Mouse (Mus musculus): Measurements from ENCODE around the gene Wt1. TPM values are rescaled to one million over a fixed set of nuclear protein-coding genes. Genes with fewer than 3 reads are reported as not detected.
A peak's percentile ranks its signal among the peaks of the same experiment; 100 is the strongest.

Wt1 gene
- 2.6 and 4.5 TPM in 2 replicates for polyA plus RNA-seq (2015; fragmentation: Nextera tagmentation; extraction: Ambion mirVana)

DNA sequence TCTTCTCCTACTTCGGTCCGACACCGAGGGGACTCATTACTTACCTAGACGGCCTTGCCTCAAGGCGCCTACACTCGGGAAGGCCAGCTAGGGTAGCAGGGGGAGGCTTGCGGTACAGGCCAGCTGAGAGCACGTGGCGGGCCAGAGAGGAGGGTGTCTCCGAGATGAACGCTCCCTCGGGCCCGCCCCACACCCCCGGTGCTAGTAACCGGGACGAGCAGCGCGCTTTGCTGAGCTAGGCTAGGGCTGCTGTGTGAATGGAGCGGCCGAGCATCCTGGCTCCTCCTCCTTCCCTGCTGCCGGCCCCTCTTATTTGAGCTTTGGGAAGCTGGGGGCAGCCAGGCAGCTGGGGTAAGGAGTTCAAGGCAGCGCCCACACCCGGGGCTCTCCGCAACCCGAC is at the start of gene Wt1:
Gene Wt1, plus strand, starts transcription at position 251 of the 400 bp plus-strand sequence.
- WGBS, result 0% methylated on average over 25 of the region's 25 CpGs
- no peaks in the 10 kb centered on the region for H3K9me3 ChIP-seq (replicated peaks)
- H3K4me3 ChIP-seq (replicated peaks), result peak within 1 kb of the TSS; percentile 27
- H3K4me2 ChIP-seq, result peak within 1 kb of the TSS; percentile 40
- 0 out of 2 replicates have a peak, but pooled peaks have one; percentile 9 for ATAC-seq (ENCODE audit: low FRiP score)
- no peak within 1 kb of the TSS for H3K27ac ChIP-seq (replicated peaks)
- H3K9ac ChIP-seq (replicated peaks), result no peak within 1 kb of the TSS
- no peaks in the 10 kb centered on the region for H3K36me3 ChIP-seq
- H3K27me3 ChIP-seq (replicated peaks), result peaks cover 91% of the 10 kb centered on the region
- H3K4me1 ChIP-seq, result peaks cover 24% of the 10 kb centered on the region

DNA sequence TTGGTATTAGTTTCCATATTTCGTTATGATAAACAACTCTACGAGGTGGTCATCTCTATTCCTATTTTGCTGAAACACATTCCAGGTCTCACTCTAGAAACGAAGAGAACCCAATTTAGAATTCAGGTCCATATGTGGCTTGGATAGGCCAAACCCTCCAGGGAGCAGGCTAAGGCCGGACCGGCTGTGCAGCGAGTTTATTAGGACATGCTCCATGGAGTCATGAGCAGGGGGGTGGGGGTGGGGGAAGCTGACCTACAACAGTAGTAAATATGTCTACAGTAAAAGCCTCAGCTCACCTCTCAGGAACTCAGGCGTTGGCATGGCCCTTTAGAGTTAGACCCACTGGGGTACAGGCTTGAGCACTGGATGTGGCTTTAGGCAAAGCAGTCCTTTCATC is 49.2 kb upstream of the Wt1 start:
- Histone ChIP-seq H3K27ac (replicated peaks) (no peak overlapping the region), H3K9ac (replicated peaks) (no peak overlapping the region), H3K4me1 (no peaks in the 10 kb centered on the region), H3K4me2 (no peak overlapping the region), H3K9me3 (replicated peaks) (no peaks in the 10 kb centered on the region), H3K27me3 (replicated peaks) (0 out of 2 replicates have a peak, but pooled peaks cover 2% of the 10 kb centered on the region), H3K4me3 (replicated peaks) (no peak overlapping the region), H3K36me3 (no peaks in the 10 kb centered on the region)
- no peak for ATAC-seq (ENCODE audit: low FRiP score)
- WGBS, result 73% methylated on average over 7 of the region's 7 CpGs

DNA sequence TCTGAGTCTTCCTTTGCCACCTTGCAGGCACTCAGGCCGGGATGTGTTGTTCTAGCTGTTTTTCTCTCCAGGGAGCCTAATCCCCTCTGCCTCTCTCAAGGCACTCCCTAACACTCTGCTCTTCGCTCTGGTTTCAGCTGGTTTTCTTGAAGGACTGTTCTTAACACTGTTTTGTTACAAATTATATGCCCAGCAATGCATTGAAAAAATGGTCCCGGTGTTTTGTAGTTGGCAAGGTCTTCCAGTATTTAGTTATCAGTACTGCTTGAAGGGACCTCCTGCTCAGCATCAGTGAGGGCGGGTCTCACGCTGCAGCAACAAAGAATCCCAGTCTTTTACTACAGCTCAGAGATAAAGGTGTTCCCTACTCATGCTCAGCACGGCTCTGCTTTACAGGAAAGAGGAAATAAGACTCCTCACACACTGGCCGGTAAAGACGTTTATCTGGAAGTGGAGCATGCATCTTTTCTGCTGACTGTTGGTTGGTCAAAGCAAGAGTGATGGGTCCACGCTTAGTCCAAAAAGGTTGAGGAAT is 44.0 kb upstream of the Wt1 start:
- H3K4me3 ChIP-seq (replicated peaks), result no peak overlapping the region
- WGBS, result 35% methylated on average over 9 of the region's 9 CpGs
- ATAC-seq (ENCODE audit: low FRiP score), result no peak
- no peak overlapping the region for H3K9ac ChIP-seq (replicated peaks)
- H3K4me2 ChIP-seq, result no peak overlapping the region
- no peak overlapping the region for H3K27ac ChIP-seq (replicated peaks)
- H3K9me3 ChIP-seq (replicated peaks), result no peaks in the 10 kb centered on the region
- no peaks in the 10 kb centered on the region for H3K36me3 ChIP-seq
- 0 out of 2 replicates have a peak, but pooled peaks cover 2% of the 10 kb centered on the region for H3K27me3 ChIP-seq (replicated peaks)
- no peaks in the 10 kb centered on the region for H3K4me1 ChIP-seq

DNA sequence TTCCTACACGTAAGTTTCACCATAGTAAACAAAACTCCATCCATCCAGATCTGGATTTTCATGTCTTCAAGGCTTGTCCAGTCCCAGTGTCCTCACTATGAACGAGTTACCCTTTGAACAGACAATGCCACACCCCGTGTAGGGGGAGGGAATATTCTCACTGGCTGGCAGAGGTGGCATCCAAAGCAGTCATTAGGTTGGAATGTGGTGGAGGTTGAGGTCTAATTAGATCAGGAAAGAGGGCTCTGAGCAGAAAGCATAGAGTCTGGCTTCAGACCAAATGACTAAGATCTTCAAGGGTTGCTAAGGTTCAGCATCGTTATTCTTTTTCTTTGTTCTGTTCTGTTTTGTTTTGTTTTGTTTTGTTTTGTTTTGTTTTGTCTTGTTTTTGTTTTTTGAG is 42.3 kb upstream of the Wt1 start:
- Histone ChIP-seq H3K27me3 (replicated peaks) (0 out of 2 replicates have a peak, but pooled peaks cover 2% of the 10 kb centered on the region), H3K36me3 (no peaks in the 10 kb centered on the region), H3K27ac (replicated peaks) (no peak overlapping the region), H3K4me1 (peaks cover 7% of the 10 kb centered on the region), H3K4me3 (replicated peaks) (no peak overlapping the region), H3K4me2 (no peak overlapping the region), H3K9ac (replicated peaks) (no peak overlapping the region), H3K9me3 (replicated peaks) (no peaks in the 10 kb centered on the region)
- 80% methylated on average over 4 of the region's 4 CpGs for WGBS
- no peak for ATAC-seq (ENCODE audit: low FRiP score)

DNA sequence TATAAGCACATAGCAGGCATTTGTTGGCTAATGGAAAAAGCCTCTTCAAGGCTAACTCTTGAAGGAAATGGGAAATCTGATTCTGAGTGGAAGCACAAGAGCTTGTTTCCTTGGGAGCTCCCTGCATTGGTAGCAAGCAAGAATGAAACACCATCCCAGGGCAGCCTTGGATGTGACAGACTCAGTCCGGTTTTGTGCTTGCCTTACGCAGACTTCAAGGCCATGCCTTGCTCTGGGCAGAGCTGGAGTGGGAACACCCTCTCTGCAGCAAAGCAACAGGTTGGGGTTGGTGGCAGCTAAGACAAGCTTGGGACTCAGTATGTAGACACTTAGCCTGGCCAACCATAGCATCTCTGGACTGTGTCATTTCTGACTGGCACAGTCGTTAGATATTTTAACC is 40.2 kb upstream of the Wt1 start:
- no peak overlapping the region for H3K4me3 ChIP-seq (replicated peaks)
- 97% methylated on average over 3 of the region's 3 CpGs for WGBS
- H3K4me1 ChIP-seq, result peaks cover 25% of the 10 kb centered on the region
- no peak for ATAC-seq (ENCODE audit: low FRiP score)
- no peaks in the 10 kb centered on the region for H3K36me3 ChIP-seq
- H3K27ac ChIP-seq (replicated peaks), result no peak overlapping the region
- H3K9ac ChIP-seq (replicated peaks), result no peak overlapping the region
- H3K27me3 ChIP-seq (replicated peaks), result 0 out of 2 replicates have a peak, but pooled peaks cover 2% of the 10 kb centered on the region
- no peaks in the 10 kb centered on the region for H3K9me3 ChIP-seq (replicated peaks)
- no peak overlapping the region for H3K4me2 ChIP-seq

DNA sequence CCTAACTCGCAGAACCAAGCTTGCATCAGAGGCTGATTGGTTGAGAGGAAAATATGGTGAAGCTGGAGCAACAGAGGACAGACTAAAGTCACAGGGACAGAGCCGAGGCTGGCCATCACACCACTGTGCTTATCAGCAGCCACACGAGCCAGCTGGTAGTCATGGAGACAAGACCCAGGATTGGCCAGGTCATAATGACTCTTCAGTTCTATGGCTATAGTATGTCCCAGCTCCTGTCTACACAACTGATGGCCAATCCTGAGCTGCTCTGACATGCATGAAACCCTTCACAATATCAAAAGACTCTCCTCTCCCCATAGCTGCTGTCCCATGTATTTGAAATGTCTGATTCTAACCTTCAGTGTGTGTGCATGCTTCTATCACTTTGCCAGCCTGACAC is 38.3 kb upstream of the Wt1 start:
- Histone ChIP-seq H3K9ac (replicated peaks) (no peak overlapping the region), H3K27me3 (replicated peaks) (0 out of 2 replicates have a peak, but pooled peaks cover 2% of the 10 kb centered on the region), H3K4me2 (no peak overlapping the region), H3K9me3 (replicated peaks) (no peaks in the 10 kb centered on the region), H3K4me3 (replicated peaks) (no peak overlapping the region), H3K36me3 (no peaks in the 10 kb centered on the region), H3K4me1 (peaks cover 25% of the 10 kb centered on the region), H3K27ac (replicated peaks) (no peak overlapping the region)
- ATAC-seq (ENCODE audit: low FRiP score), result no peak
- 81% methylated on average over 3 of the region's 3 CpGs for WGBS

DNA sequence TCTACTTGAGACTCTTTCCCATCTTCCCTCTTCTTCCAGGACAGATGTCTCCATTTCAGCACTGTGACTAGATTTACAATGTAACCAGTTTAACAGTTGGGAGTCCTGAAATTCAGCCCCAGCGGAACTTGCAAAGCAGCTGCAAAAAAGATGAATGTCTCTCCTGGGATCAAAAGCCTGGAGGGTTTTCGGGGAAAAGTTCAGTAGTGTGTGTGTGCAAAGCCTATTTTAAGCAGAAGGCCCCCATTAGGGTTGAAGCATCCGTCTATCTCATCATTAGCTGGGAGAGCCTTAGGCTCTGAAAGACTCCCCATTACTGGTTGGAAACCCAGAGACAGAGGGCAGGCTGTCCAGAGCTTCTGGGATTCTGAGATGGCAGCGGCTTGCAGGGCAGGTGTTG is 37.2 kb upstream of the Wt1 start:
- WGBS, result 19% methylated on average over 4 of the region's 4 CpGs
- Histone ChIP-seq H3K36me3 (no peaks in the 10 kb centered on the region), H3K27ac (replicated peaks) (no peak overlapping the region; the same call in 1 of the 2 replicates), H3K9ac (replicated peaks) (no peak overlapping the region), H3K4me3 (replicated peaks) (no peak overlapping the region), H3K27me3 (replicated peaks) (0 out of 2 replicates have a peak, but pooled peaks cover 2% of the 10 kb centered on the region), H3K4me1 (peaks cover 25% of the 10 kb centered on the region), H3K9me3 (replicated peaks) (no peaks in the 10 kb centered on the region), H3K4me2 (0 out of 2 replicates have a peak overlapping the region, but pooled peaks have one; percentile 1)
- no peak for ATAC-seq (ENCODE audit: low FRiP score)

DNA sequence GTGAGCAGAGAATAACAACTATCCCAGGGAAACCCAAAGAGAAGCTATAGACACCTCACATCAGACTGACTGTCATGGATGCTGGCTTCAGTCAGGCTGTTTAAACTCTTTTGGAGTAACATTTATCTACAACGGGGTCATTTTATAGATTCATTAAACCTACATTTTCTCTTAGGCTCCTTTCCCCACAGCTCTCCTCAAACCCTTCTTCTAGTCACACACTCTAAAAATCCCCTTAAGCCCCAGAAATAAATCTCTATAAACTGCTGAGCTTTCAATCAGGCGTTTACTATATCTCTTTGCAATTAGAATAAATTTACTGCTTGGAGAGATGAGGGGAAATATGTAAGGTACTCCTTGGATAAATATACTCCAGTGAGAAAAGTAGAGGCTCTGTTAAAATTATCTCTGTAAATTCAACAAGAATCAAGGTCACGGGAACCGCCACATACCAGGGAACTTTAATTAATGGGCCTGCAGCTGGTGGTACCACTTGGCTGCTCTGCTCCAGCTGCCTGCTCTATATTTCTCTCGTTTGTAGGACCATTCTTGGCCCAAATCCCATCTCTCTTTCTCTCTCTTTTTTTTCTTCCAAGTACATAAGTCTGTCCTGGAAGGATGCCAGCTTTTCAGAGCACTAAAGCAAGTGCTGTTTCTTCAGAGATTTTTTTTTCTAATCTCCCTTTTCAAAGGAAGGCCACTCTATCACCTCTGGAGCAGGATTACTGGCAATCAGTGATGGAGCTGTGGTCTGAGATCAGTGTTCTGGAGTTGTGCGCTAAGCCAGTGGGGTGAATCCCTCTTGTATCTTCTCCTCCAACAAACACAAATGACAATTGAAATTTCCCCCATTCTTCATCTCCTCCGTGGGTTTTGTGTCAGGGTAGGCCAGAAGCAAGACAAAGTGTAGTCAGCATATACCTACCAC is 36.5 kb upstream of the Wt1 start:
- no peak overlapping the region for H3K4me3 ChIP-seq (replicated peaks)
- no peak overlapping the region for H3K9ac ChIP-seq (replicated peaks)
- 18% methylated on average over 7 of the region's 7 CpGs for WGBS
- H3K9me3 ChIP-seq (replicated peaks), result no peaks in the 10 kb centered on the region
- H3K4me2 ChIP-seq, result peak overlapping the region; percentile 1; the same call in 1 of the 2 replicates
- no peaks in the 10 kb centered on the region for H3K36me3 ChIP-seq
- 0 out of 2 replicates have a peak, but pooled peaks cover 2% of the 10 kb centered on the region for H3K27me3 ChIP-seq (replicated peaks)
- peak overlapping the region; percentile 23 for H3K27ac ChIP-seq (replicated peaks)
- peak; percentile 60; the same call in 1 of the 2 replicates for ATAC-seq (ENCODE audit: low FRiP score)
- H3K4me1 ChIP-seq, result peaks cover 25% of the 10 kb centered on the region

DNA sequence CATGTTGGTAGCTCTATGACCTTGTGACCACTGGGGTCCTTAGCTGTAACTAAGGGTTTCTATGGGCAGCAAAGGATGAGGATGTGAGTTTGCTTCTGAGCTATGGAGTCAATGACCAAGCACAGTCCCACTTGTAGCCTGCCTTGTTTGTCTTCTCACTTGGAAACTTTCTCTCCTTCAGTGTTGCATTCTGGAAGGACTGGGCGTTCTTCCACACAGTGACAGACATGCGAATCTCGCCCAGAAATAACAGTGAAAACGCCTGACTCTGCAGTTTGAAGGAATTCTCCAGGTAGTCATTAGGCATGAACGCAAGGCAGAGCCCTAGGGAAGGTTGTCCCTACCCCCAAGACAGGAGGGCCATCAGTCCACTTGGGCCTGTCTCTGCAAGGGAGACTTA is 35.3 kb upstream of the Wt1 start:
- Histone ChIP-seq H3K9ac (replicated peaks) (no peak overlapping the region), H3K27ac (replicated peaks) (no peak overlapping the region), H3K4me1 (peaks cover 25% of the 10 kb centered on the region), H3K4me2 (no peak overlapping the region), H3K36me3 (no peaks in the 10 kb centered on the region), H3K9me3 (replicated peaks) (no peaks in the 10 kb centered on the region), H3K4me3 (replicated peaks) (no peak overlapping the region), H3K27me3 (replicated peaks) (0 out of 2 replicates have a peak, but pooled peaks cover 2% of the 10 kb centered on the region)
- no peak for ATAC-seq (ENCODE audit: low FRiP score)
- WGBS, result 84% methylated on average over 5 of the region's 5 CpGs

DNA sequence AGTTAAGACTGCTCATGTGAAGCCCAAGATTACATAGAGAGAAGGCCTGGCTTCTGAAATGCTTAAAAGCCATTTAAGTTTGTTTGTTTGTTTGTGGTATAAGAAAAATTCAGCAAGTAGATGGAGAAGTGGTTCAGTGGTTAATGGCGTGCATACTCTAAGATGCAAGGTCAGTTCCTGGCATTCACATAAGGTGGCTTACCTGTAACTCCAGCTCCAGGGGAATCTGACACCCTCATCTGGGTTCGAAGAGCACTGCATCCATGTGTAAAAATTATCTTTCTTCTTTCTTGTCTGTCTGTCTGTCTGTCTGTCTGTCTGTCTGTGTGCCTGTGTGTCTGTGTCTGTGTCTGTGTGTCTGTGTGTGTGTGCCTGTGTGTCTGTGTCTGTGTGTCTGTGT is 34.6 kb upstream of the Wt1 start, which contains the start of gene Gm11060:
Gene Gm11060, plus strand, starts transcription at position 301 of the 400 bp plus-strand sequence.
- no peak within 1 kb of the TSS for H3K9ac ChIP-seq (replicated peaks)
- no peak for ATAC-seq (ENCODE audit: low FRiP score)
- H3K27me3 ChIP-seq (replicated peaks), result 0 out of 2 replicates have a peak, but pooled peaks cover 2% of the 10 kb centered on the region
- H3K27ac ChIP-seq (replicated peaks), result no peak within 1 kb of the TSS
- WGBS, result 88% methylated on average over 2 of the region's 2 CpGs
- H3K9me3 ChIP-seq (replicated peaks), result no peaks in the 10 kb centered on the region
- no peak within 1 kb of the TSS for H3K4me3 ChIP-seq (replicated peaks)
- no peaks in the 10 kb centered on the region for H3K36me3 ChIP-seq
- peaks cover 25% of the 10 kb centered on the region for H3K4me1 ChIP-seq
- no peak within 1 kb of the TSS for H3K4me2 ChIP-seq

DNA sequence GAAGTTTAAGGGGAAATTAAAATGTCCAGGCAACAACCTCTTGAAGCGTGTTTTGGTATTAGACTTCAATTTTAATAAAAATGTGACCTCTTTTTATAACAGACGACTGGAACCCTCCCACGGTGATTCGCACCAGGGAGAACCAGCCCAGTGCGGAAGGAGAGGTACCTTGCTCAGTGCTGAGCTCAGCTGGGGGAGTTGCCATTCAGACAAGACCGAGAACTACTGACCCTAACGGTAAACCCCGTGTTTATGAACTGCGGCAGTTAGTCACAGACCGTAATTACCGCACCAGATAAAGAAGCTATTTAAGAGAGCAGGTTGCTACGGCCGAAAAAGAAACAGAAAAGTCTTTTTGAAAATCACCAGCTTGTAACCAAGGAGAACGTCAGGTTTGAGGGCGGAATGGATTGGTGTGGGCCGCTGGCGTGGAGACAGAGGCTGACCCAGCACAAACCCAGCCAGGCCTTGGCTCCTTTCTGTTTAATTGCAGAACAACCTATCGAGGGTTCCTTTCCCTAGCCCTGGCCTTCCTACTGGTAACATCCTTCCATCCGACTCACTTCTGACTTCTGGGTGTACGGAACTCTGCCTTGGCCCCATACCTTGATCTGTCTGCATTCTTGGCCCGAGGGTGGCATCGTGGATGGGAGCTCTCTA is 28.9 kb upstream of the Wt1 start:
- Histone ChIP-seq H3K27me3 (replicated peaks) (0 out of 2 replicates have a peak, but pooled peaks cover 2% of the 10 kb centered on the region), H3K9ac (replicated peaks) (no peak overlapping the region), H3K36me3 (no peaks in the 10 kb centered on the region), H3K27ac (replicated peaks) (no peak overlapping the region), H3K9me3 (replicated peaks) (no peaks in the 10 kb centered on the region), H3K4me1 (no peaks in the 10 kb centered on the region), H3K4me2 (no peak overlapping the region), H3K4me3 (replicated peaks) (no peak overlapping the region)
- WGBS, result 54% methylated on average over 22 of the region's 22 CpGs
- no peak for ATAC-seq (ENCODE audit: low FRiP score)
